ENCODE assay signal across 46 mouse cellular contexts in the genomic region with DNA sequence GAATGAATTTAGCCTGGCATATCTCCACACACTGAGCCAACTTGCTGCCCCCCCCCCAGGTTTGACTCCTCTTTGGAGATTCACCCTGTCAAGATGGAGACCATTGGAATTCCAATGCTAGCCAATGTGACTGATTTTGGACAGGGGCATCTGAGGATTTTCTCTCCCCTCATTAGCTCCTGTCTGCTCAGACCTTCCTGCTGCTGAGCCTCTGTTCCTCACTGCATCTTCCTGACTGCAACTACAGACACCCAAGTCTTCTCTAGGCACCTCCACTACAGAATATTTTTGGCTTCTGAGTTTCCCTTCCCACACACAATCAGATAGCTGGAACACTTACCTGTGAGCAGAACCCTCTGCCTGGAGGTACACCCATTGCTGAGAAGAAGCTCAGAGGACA. TPM values are rescaled to one million over a fixed set of nuclear protein-coding genes. Genes with fewer than 3 reads are reported as not detected.
"Had no signal": no experiment of that assay in that cellular context is flagged by ENCODE, and none has a peak within 500 bp of the region (broad histone marks: within the 10 kb centered on the region; RNA-seq: fewer than 3 reads in every experiment).

No protein-coding gene starts in this region.

- H3K9me3 ChIP-seq: limb, embryonic 12.5 days; limb, embryonic 15.5 days; liver, embryonic 12.5 days; liver, embryonic 13.5 days; liver, embryonic 15.5 days; lung, embryonic 15.5 days; megakaryocyte, embryonic 14.5 days; midbrain, embryonic 10.5 days; midbrain, embryonic 12.5 days; midbrain, embryonic 13.5 days; midbrain, embryonic 15.5 days; neural tube, embryonic 12.5 days had no signal

- DNase-seq: left cerebral cortex, postnatal 4 days; liver; liver, embryonic 13.5 days; liver, postnatal 0 days; lung, adult 18-20 months; lung, adult 2 months; lung, embryonic 14.5 days; lung, postnatal 10 days; lung, postnatal 14 days; lung, postnatal 36 days; lung, postnatal 4 days; midbrain, embryonic 14.5 days had no signal

- H3K27me3 ChIP-seq: limb, embryonic 12.5 days; limb, embryonic 13.5 days; limb, embryonic 15.5 days; liver, embryonic 12.5 days; liver, embryonic 13.5 days; liver, embryonic 15.5 days; lung, embryonic 15.5 days; megakaryocyte, embryonic 14.5 days; midbrain, embryonic 12.5 days; midbrain, embryonic 13.5 days; midbrain, embryonic 15.5 days; neural tube, embryonic 12.5 days had no signal

- H3K9ac ChIP-seq: limb, embryonic 12.5 days; limb, embryonic 13.5 days; limb, embryonic 15.5 days; liver, embryonic 12.5 days; liver, embryonic 13.5 days; liver, embryonic 14.5 days; liver, embryonic 15.5 days; liver, postnatal 0 days; lung, embryonic 14.5 days; lung, embryonic 15.5 days; midbrain, embryonic 12.5 days; midbrain, embryonic 13.5 days; midbrain, embryonic 15.5 days; neural tube, embryonic 12.5 days had no signal

- ATAC-seq: liver, embryonic 12.5 days; liver, postnatal 0 days; lung, postnatal 0 days; midbrain, embryonic 13.5 days; midbrain, embryonic 15.5 days; midbrain, embryonic 16.5 days had no signal

- H3K4me3 ChIP-seq: left cerebral cortex, adult 2 months; limb, embryonic 12.5 days; limb, embryonic 13.5 days; limb, embryonic 15.5 days; liver, embryonic 12.5 days; liver, embryonic 13.5 days; liver, embryonic 15.5 days; lung, embryonic 15.5 days; megakaryocyte, embryonic 14.5 days; midbrain, embryonic 10.5 days; midbrain, embryonic 12.5 days; midbrain, embryonic 13.5 days; midbrain, embryonic 15.5 days; myocyte; neural tube, embryonic 12.5 days had no signal

- H3K4me1 ChIP-seq: limb, embryonic 12.5 days; limb, embryonic 13.5 days; limb, embryonic 15.5 days; liver, embryonic 12.5 days; liver, embryonic 13.5 days; liver, embryonic 15.5 days; lung, embryonic 15.5 days; midbrain, embryonic 10.5 days; midbrain, embryonic 12.5 days; midbrain, embryonic 13.5 days; midbrain, embryonic 15.5 days; neural tube, embryonic 12.5 days had no signal

- H3K27ac ChIP-seq: left cerebral cortex, adult 2 months; limb, embryonic 12.5 days; limb, embryonic 13.5 days; limb, embryonic 15.5 days; liver, embryonic 12.5 days; liver, embryonic 13.5 days; liver, embryonic 14.5 days; liver, embryonic 15.5 days; lung, embryonic 15.5 days; macrophage; midbrain, embryonic 10.5 days; midbrain, embryonic 12.5 days; midbrain, embryonic 13.5 days; midbrain, embryonic 15.5 days; neural tube, embryonic 12.5 days had no signal

- H3K36me3 ChIP-seq: limb, embryonic 12.5 days; limb, embryonic 13.5 days; limb, embryonic 15.5 days; liver, embryonic 12.5 days; liver, embryonic 13.5 days; liver, embryonic 15.5 days; lung, embryonic 15.5 days; midbrain, embryonic 10.5 days; midbrain, embryonic 12.5 days; midbrain, embryonic 13.5 days; midbrain, embryonic 15.5 days; neural tube, embryonic 12.5 days had no signal

- H3K4me2 ChIP-seq: limb, embryonic 12.5 days; limb, embryonic 13.5 days; limb, embryonic 15.5 days; liver, embryonic 11.5 days; liver, embryonic 12.5 days; liver, embryonic 13.5 days; liver, embryonic 15.5 days; lung, embryonic 14.5 days; lung, embryonic 15.5 days; midbrain, embryonic 12.5 days; midbrain, embryonic 13.5 days; midbrain, embryonic 15.5 days; neural tube, embryonic 12.5 days had no signal

RNA-seq across cellular contexts. Expression of gene Psg20, which starts 0.4 kb away (rescaled TPM):
- total RNA-seq: left cerebral cortex, adult 18-20 months; left cerebral cortex, adult 2 months; left cerebral cortex, postnatal 10 days; left cerebral cortex, postnatal 14 days; left cerebral cortex, postnatal 25 days; left cerebral cortex, postnatal 36 days; left cerebral cortex, postnatal 4 days; liver, adult 2 months; megakaryocyte progenitor cell, adult 5-6 weeks; megakaryocyte, adult 5-6 weeks; megakaryocyte-erythroid progenitor cell, adult 5-6 weeks; monocyte, adult 5-6 weeks had no signal
- polyA plus RNA-seq: limb, embryonic 12.5 days; limb, embryonic 13.5 days; limb, embryonic 14.5 days; limb, embryonic 15.5 days; liver, adult 2 months; liver, embryonic 11.5 days; liver, embryonic 12.5 days; liver, embryonic 13.5 days; liver, embryonic 14.5 days; liver, embryonic 15.5 days; liver, embryonic 16.5 days; liver, postnatal 0 days; lung, adult 2 months; lung, embryonic 14.5 days; lung, embryonic 15.5 days; lung, embryonic 16.5 days; lung, postnatal 0 days; macrophage; midbrain, embryonic 10.5 days; midbrain, embryonic 12.5 days; midbrain, embryonic 13.5 days; midbrain, embryonic 14.5 days; midbrain, embryonic 15.5 days; midbrain, embryonic 16.5 days; myocyte; neural tube, embryonic 11.5 days; neural tube, embryonic 12.5 days had no signal

RNA-seq across cellular contexts. Expression of gene Psg21, which starts 29.1 kb away (rescaled TPM):
- total RNA-seq: left cerebral cortex, adult 18-20 months; left cerebral cortex, adult 2 months; left cerebral cortex, adult 8-10 months; left cerebral cortex, postnatal 10 days; left cerebral cortex, postnatal 14 days; left cerebral cortex, postnatal 25 days; left cerebral cortex, postnatal 36 days; left cerebral cortex, postnatal 4 days; liver, adult 2 months; megakaryocyte progenitor cell, adult 5-6 weeks; megakaryocyte, adult 5-6 weeks; megakaryocyte-erythroid progenitor cell, adult 5-6 weeks; monocyte, adult 5-6 weeks had no signal
- polyA plus RNA-seq: limb, embryonic 12.5 days; limb, embryonic 13.5 days; limb, embryonic 15.5 days; liver, adult 2 months; liver, embryonic 11.5 days; liver, embryonic 12.5 days; liver, embryonic 13.5 days; liver, embryonic 14.5 days; liver, embryonic 15.5 days; liver, embryonic 16.5 days; liver, postnatal 0 days; lung, adult 2 months; lung, embryonic 14.5 days; lung, embryonic 15.5 days; lung, embryonic 16.5 days; lung, postnatal 0 days; macrophage; midbrain, embryonic 10.5 days; midbrain, embryonic 12.5 days; midbrain, embryonic 13.5 days; midbrain, embryonic 14.5 days; midbrain, embryonic 15.5 days; midbrain, embryonic 16.5 days; myocyte; neural tube, embryonic 11.5 days; neural tube, embryonic 12.5 days had no signal

RNA-seq across cellular contexts. Expression of gene Psg22, which starts 32.3 kb away (rescaled TPM):
- total RNA-seq: left cerebral cortex, adult 18-20 months; left cerebral cortex, adult 2 months; left cerebral cortex, adult 8-10 months; left cerebral cortex, postnatal 10 days; left cerebral cortex, postnatal 14 days; left cerebral cortex, postnatal 25 days; left cerebral cortex, postnatal 36 days; left cerebral cortex, postnatal 4 days; liver, adult 2 months; megakaryocyte progenitor cell, adult 5-6 weeks; megakaryocyte, adult 5-6 weeks; megakaryocyte-erythroid progenitor cell, adult 5-6 weeks; monocyte, adult 5-6 weeks had no signal
- polyA plus RNA-seq: limb, embryonic 12.5 days; limb, embryonic 13.5 days; limb, embryonic 15.5 days; liver, embryonic 11.5 days; lung, adult 2 months; lung, embryonic 14.5 days; lung, embryonic 15.5 days; lung, embryonic 16.5 days; lung, postnatal 0 days; macrophage; midbrain, embryonic 10.5 days; midbrain, embryonic 12.5 days; midbrain, embryonic 13.5 days; midbrain, embryonic 14.5 days; midbrain, embryonic 15.5 days; midbrain, embryonic 16.5 days; myocyte; neural tube, embryonic 11.5 days; neural tube, embryonic 12.5 days had no signal
